Mouse (Mus musculus): ENCODE data around the gene Prr23a3. TPM values are rescaled to one million over a fixed set of nuclear protein-coding genes. Genes with fewer than 3 reads are reported as not detected.

Gene Prr23a3
- polyA plus RNA-seq (2015; fragmentation: Nextera tagmentation; extraction: Ambion mirVana), result 0.08 TPM in 1 of 2 replicates, not detected in the other

- 56% methylated on average over 22 of the region's 22 CpGs for WGBS
- ATAC-seq (ENCODE audit: low FRiP score, low read depth), result no peak
- no peak within 1 kb of the TSS for H3K27ac ChIP-seq (replicated peaks)
Measured at GRCm38 (mm10) chr9:98864571-98864970, at the start of gene Prr23a3. Prr23a3 (plus strand) TSS chr9:98864767.

GRCm38 (mm10) chr9:98816066-98816465 is 48.5 kb upstream of the Prr23a3 start:
- Histone ChIP-seq H3K9ac (no peak overlapping the region), H3K36me3 (no peaks in the 10 kb centered on the region), H3K4me1 (replicated peaks) (no peaks in the 10 kb centered on the region), H3K27me3 (no peaks in the 10 kb centered on the region), H3K4me2 (no peak overlapping the region), H3K4me3 (no peak overlapping the region), H3K27ac (replicated peaks) (no peak overlapping the region), H3K9me3 (no peaks in the 10 kb centered on the region)
- no peak for ATAC-seq (ENCODE audit: low FRiP score, low read depth)
- WGBS, result 75% methylated on average over 3 of the region's 3 CpGs

More at GRCm38 (mm10) chr9:98864571-98864970, at the start of gene Prr23a3:
- H3K4me3 ChIP-seq, result no peak within 1 kb of the TSS
- peak within 1 kb of the TSS; percentile 34 for H3K4me2 ChIP-seq
- H3K36me3 ChIP-seq, result no peaks in the 10 kb centered on the region
- H3K9ac ChIP-seq, result no peak within 1 kb of the TSS
- no peaks in the 10 kb centered on the region for H3K9me3 ChIP-seq
- H3K27me3 ChIP-seq, result 0 out of 2 replicates have a peak, but pooled peaks cover 2% of the 10 kb centered on the region
- H3K4me1 ChIP-seq (replicated peaks), result no peaks in the 10 kb centered on the region

- no peak overlapping the region for H3K4me3 ChIP-seq
- 90% methylated on average over 7 of the region's 7 CpGs for WGBS
- no peak overlapping the region for H3K4me2 ChIP-seq
Measured at GRCm38 (mm10) chr9:98817592-98817991, 47.0 kb upstream of the Prr23a3 start.

GRCm38 (mm10) chr9:98818971-98819370 is 45.6 kb upstream of the Prr23a3 start:
- Histone ChIP-seq H3K4me3 (no peak overlapping the region), H3K4me1 (replicated peaks) (no peaks in the 10 kb centered on the region), H3K27ac (replicated peaks) (no peak overlapping the region), H3K9me3 (no peaks in the 10 kb centered on the region), H3K36me3 (no peaks in the 10 kb centered on the region), H3K27me3 (no peaks in the 10 kb centered on the region), H3K4me2 (no peak overlapping the region), H3K9ac (no peak overlapping the region)
- 79% methylated on average over 5 of the region's 5 CpGs for WGBS
- ATAC-seq (ENCODE audit: low FRiP score, low read depth), result no peak

More at GRCm38 (mm10) chr9:98817592-98817991, 47.0 kb upstream of the Prr23a3 start:
- Histone ChIP-seq H3K27ac (replicated peaks) (no peak overlapping the region), H3K36me3 (no peaks in the 10 kb centered on the region), H3K9ac (no peak overlapping the region), H3K4me1 (replicated peaks) (no peaks in the 10 kb centered on the region), H3K9me3 (no peaks in the 10 kb centered on the region), H3K27me3 (no peaks in the 10 kb centered on the region)
- no peak for ATAC-seq (ENCODE audit: low FRiP score, low read depth)

- no peaks in the 10 kb centered on the region for H3K27me3 ChIP-seq
- H3K9ac ChIP-seq, result no peak overlapping the region
- H3K9me3 ChIP-seq, result no peaks in the 10 kb centered on the region
- no peaks in the 10 kb centered on the region for H3K4me1 ChIP-seq (replicated peaks)
- no peak overlapping the region for H3K4me2 ChIP-seq
- 88% methylated on average over 2 of the region's 2 CpGs for WGBS
- H3K4me3 ChIP-seq, result no peak overlapping the region
- no peak overlapping the region for H3K27ac ChIP-seq (replicated peaks)
- no peaks in the 10 kb centered on the region for H3K36me3 ChIP-seq
- no peak for ATAC-seq (ENCODE audit: low FRiP score, low read depth)
Measured at GRCm38 (mm10) chr9:98819481-98819880, 45.1 kb upstream of the Prr23a3 start.

- Histone ChIP-seq H3K4me1 (replicated peaks) (no peaks in the 10 kb centered on the region), H3K4me3 (no peak overlapping the region), H3K4me2 (no peak overlapping the region), H3K9ac (no peak overlapping the region), H3K27me3 (no peaks in the 10 kb centered on the region), H3K9me3 (no peaks in the 10 kb centered on the region), H3K27ac (replicated peaks) (no peak overlapping the region), H3K36me3 (no peaks in the 10 kb centered on the region)
- WGBS, result 87% methylated on average over 4 of the region's 4 CpGs
- no peak for ATAC-seq (ENCODE audit: low FRiP score, low read depth)
Measured at GRCm38 (mm10) chr9:98820461-98820860, 44.1 kb upstream of the Prr23a3 start.

GRCm38 (mm10) chr9:98821067-98821466 is 43.5 kb upstream of the Prr23a3 start:
- Histone ChIP-seq H3K9ac (no peak overlapping the region), H3K9me3 (no peaks in the 10 kb centered on the region), H3K4me3 (no peak overlapping the region), H3K27ac (replicated peaks) (no peak overlapping the region), H3K4me1 (replicated peaks) (no peaks in the 10 kb centered on the region), H3K27me3 (no peaks in the 10 kb centered on the region), H3K4me2 (no peak overlapping the region), H3K36me3 (no peaks in the 10 kb centered on the region)
- no peak for ATAC-seq (ENCODE audit: low FRiP score, low read depth)

GRCm38 (mm10) chr9:98823805-98824204 is 40.8 kb upstream of the Prr23a3 start:
- Histone ChIP-seq H3K9ac (no peak overlapping the region), H3K27me3 (no peaks in the 10 kb centered on the region), H3K9me3 (no peaks in the 10 kb centered on the region), H3K36me3 (no peaks in the 10 kb centered on the region), H3K27ac (replicated peaks) (no peak overlapping the region), H3K4me1 (replicated peaks) (no peaks in the 10 kb centered on the region), H3K4me2 (no peak overlapping the region), H3K4me3 (no peak overlapping the region)
- ATAC-seq (ENCODE audit: low FRiP score, low read depth), result no peak
- 87% methylated on average over 7 of the region's 7 CpGs for WGBS

GRCm38 (mm10) chr9:98829508-98829907 is 35.1 kb upstream of the Prr23a3 start:
- WGBS, result 76% methylated on average over 5 of the region's 5 CpGs
- H3K4me3 ChIP-seq, result no peak overlapping the region
- ATAC-seq (ENCODE audit: low FRiP score, low read depth), result no peak

GRCm38 (mm10) chr9:98837537-98838074 is 27.0 kb upstream of the Prr23a3 start:
- H3K27me3 ChIP-seq, result no peaks in the 10 kb centered on the region
- H3K4me2 ChIP-seq, result no peak overlapping the region
- no peak overlapping the region for H3K9ac ChIP-seq
- no peak overlapping the region for H3K27ac ChIP-seq (replicated peaks)
- no peak overlapping the region for H3K4me3 ChIP-seq
- 81% methylated on average over 7 of the region's 7 CpGs for WGBS
- no peaks in the 10 kb centered on the region for H3K9me3 ChIP-seq
- H3K36me3 ChIP-seq, result no peaks in the 10 kb centered on the region
- no peak for ATAC-seq (ENCODE audit: low FRiP score, low read depth)
- H3K4me1 ChIP-seq (replicated peaks), result no peaks in the 10 kb centered on the region

More at GRCm38 (mm10) chr9:98829508-98829907, 35.1 kb upstream of the Prr23a3 start:
- Histone ChIP-seq H3K4me1 (replicated peaks) (no peaks in the 10 kb centered on the region), H3K36me3 (no peaks in the 10 kb centered on the region), H3K4me2 (no peak overlapping the region), H3K9me3 (no peaks in the 10 kb centered on the region), H3K27ac (replicated peaks) (no peak overlapping the region), H3K9ac (no peak overlapping the region), H3K27me3 (no peaks in the 10 kb centered on the region)

GRCm38 (mm10) chr9:98842117-98842516 is 22.4 kb upstream of the Prr23a3 start, which contains the start of gene Prr23a1:
Prr23a1 (plus strand) TSS chr9:98842503.
- no peaks in the 10 kb centered on the region for H3K9me3 ChIP-seq
- peak within 1 kb of the TSS; percentile 39; the same call in 1 of the 2 replicates for H3K4me2 ChIP-seq
- no peaks in the 10 kb centered on the region for H3K27me3 ChIP-seq
- no peak for ATAC-seq (ENCODE audit: low FRiP score, low read depth)
- no peak within 1 kb of the TSS for H3K27ac ChIP-seq (replicated peaks)
- WGBS, result 57% methylated on average over 22 of the region's 22 CpGs
- no peaks in the 10 kb centered on the region for H3K4me1 ChIP-seq (replicated peaks)
- 0 out of 2 replicates have a peak within 1 kb of the TSS, but pooled peaks have one; percentile 4 for H3K4me3 ChIP-seq
- H3K36me3 ChIP-seq, result no peaks in the 10 kb centered on the region
- H3K9ac ChIP-seq, result no peak within 1 kb of the TSS

GRCm38 (mm10) chr9:98856210-98856609 is 8.4 kb upstream of the Prr23a3 start, which contains the start of gene Prr23a2:
Prr23a2 (plus strand) TSS chr9:98856494.
- Histone ChIP-seq H3K27me3 (no peaks in the 10 kb centered on the region), H3K4me2 (no peak within 1 kb of the TSS), H3K36me3 (no peaks in the 10 kb centered on the region), H3K27ac (replicated peaks) (no peak within 1 kb of the TSS), H3K4me3 (no peak within 1 kb of the TSS), H3K9me3 (no peaks in the 10 kb centered on the region), H3K4me1 (replicated peaks) (no peaks in the 10 kb centered on the region), H3K9ac (no peak within 1 kb of the TSS)
- no peak for ATAC-seq (ENCODE audit: low FRiP score, low read depth)
- 81% methylated on average over 18 of the region's 18 CpGs for WGBS

GRCm38 (mm10) chr9:98863463-98863862 is 1.1 kb upstream of the Prr23a3 start:
- no peaks in the 10 kb centered on the region for H3K4me1 ChIP-seq (replicated peaks)
- no peaks in the 10 kb centered on the region for H3K9me3 ChIP-seq
- 0 out of 2 replicates have a peak, but pooled peaks cover 2% of the 10 kb centered on the region for H3K27me3 ChIP-seq
- H3K36me3 ChIP-seq, result no peaks in the 10 kb centered on the region
- ATAC-seq (ENCODE audit: low FRiP score, low read depth), result no peak
- H3K4me2 ChIP-seq, result no peak overlapping the region
- WGBS, result 74% methylated on average over 3 of the region's 3 CpGs
- H3K9ac ChIP-seq, result no peak overlapping the region
- H3K27ac ChIP-seq (replicated peaks), result no peak overlapping the region
- no peak overlapping the region for H3K4me3 ChIP-seq
